Mouse (Mus musculus) heart, postnatal 36 days (tissue): ENCODE measurements around the gene Anxa3. TPM values are rescaled to one million over a fixed set of nuclear protein-coding genes. Genes with fewer than 3 reads are reported as not detected.
A peak's percentile ranks its signal among the peaks of the same experiment; 100 is the strongest.

Source experiments
- DNase-seq, 2 experiments: peaks; one replicate each; pipeline ENCODE4 v3.0.0; 2021 to 2022
- intact Hi-C: fragments of 180-260 bp; cut with DNase I; formaldehyde crosslinking; loops from one replicate; pipeline ENCODE4 v1.15.1; 2025
- total RNA-seq, 2 experiments: library from RNA; stranded (reverse); gene quantifications; 2 replicates each; pipeline ENCODE4 v1.2.3; 2021

Anxa3 gene
- total RNA-seq, 2 experiments from 2014 or later = 28.9 to 29.3 TPM

- no peak for DNase-seq
- intact Hi-C loops = no loop called here
These were observed 34.0 kb downstream of the Anxa3 start for GRCm38 (mm10) chr5:96827176-96827575.

GRCm38 (mm10) chr5:96834338-96834737, 41.2 kb downstream of the Anxa3 start:
- DNase-seq = no peak
- intact Hi-C loops = no loop called here

- intact Hi-C loops = no loop called here
- DNase-seq = no peak
These were observed 54.8 kb downstream of the Anxa3 start for GRCm38 (mm10) chr5:96847986-96848385.

DNA sequence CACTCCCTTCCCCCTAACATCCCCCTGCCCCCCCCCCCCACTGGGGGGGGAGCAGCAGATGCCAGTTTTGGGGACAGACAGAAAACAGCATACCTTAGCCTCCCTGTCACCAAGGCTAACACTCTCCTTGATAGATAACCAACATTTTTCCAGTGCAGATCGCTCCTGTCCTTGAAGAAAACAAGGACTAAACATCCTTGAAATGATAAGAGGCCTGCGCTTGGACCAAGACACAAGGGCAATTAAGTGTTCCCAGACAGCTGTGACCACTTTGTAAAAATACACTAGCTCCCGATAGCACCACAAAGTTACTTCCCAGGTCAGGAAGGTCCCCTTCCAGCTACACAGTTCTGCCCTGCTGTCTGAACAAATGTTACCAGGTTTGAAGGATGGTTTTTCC, 55.2 kb downstream of the Anxa3 start:
- no peak for DNase-seq
- intact Hi-C loops = no loop called here

DNA sequence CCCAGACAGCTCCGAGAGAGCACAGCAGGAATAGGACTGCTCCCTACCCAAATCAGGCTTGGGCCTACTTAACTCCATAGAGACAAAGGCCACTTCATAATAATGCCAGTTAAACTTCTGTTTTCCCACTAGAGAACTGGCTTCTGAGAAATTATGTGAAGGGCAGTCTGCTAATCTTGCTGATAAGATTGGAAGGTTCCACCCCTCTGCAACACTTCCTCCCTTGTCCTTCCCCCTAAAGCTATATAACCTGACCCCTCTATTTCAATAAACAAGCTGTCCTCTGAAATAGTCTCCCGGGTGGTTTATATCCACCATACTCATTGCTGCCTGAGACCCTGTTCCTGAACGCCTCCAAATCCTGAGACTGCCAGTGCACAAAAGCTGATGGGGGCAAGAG, 56.1 kb downstream of the Anxa3 start:
- intact Hi-C loops = no loop called here
- DNase-seq = no peak

GRCm38 (mm10) chr5:96853451-96853850, 60.3 kb downstream of the Anxa3 start:
- no peak for DNase-seq

GRCm38 (mm10) chr5:96854350-96854749, 61.2 kb downstream of the Anxa3 start:
- DNase-seq = no peak
- intact Hi-C loops = loop anchor here (1.0 kb wide), 1 partner anchor 201 kb away; no protein-coding TSS in a partner anchor

More at GRCm38 (mm10) chr5:96853451-96853850, 60.3 kb downstream of the Anxa3 start:
- intact Hi-C loops = no loop called here

GRCm38 (mm10) chr5:96859938-96860337, 66.8 kb downstream of the Anxa3 start:
- DNase-seq = no peak
- intact Hi-C loops = no loop called here

DNA sequence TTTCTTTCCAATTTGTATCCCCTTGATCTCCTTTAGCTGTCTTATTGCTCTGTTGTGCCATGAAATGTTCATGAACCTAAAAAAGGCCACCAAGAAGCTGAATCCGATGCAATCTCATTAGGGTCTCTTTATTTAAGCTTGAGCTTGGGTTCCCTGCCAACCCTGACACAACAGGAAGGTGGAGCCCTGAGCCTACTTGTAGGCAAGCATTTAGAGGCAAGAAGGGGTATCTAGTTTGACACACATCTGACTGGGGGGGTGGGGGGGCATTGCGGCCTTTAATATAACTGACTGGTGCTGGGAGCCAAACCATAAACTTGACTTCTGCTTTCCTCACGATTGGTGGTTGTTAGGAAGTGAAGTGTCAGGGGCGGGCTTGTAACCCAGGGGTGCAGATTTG, 74.0 kb downstream of the Anxa3 start:
- DNase-seq = no peak
- intact Hi-C loops = no loop called here

GRCm38 (mm10) chr5:96868893-96869292, 75.8 kb downstream of the Anxa3 start:
- intact Hi-C loops = no loop called here
- DNase-seq = no peak

- intact Hi-C loops = no loop called here
- no peak for DNase-seq
These were observed 77.9 kb downstream of the Anxa3 start for GRCm38 (mm10) chr5:96870996-96871395.

GRCm38 (mm10) chr5:96878178-96878577, 85.0 kb downstream of the Anxa3 start:
- intact Hi-C loops = loop anchor here (2.0 kb wide), 1 partner anchor 177 kb away; no protein-coding TSS in a partner anchor
- DNase-seq = peak in 1 of 2 experiments; percentile 14

- no peak for DNase-seq
- intact Hi-C loops = loop anchor here (2.0 kb wide), 1 partner anchor 176 kb away; no protein-coding TSS in a partner anchor
These were observed 85.9 kb downstream of the Anxa3 start for GRCm38 (mm10) chr5:96878851-96879540.

- DNase-seq = no peak
- intact Hi-C loops = no loop called here
These were observed 87.1 kb downstream of the Anxa3 start for GRCm38 (mm10) chr5:96880231-96880630.

DNA sequence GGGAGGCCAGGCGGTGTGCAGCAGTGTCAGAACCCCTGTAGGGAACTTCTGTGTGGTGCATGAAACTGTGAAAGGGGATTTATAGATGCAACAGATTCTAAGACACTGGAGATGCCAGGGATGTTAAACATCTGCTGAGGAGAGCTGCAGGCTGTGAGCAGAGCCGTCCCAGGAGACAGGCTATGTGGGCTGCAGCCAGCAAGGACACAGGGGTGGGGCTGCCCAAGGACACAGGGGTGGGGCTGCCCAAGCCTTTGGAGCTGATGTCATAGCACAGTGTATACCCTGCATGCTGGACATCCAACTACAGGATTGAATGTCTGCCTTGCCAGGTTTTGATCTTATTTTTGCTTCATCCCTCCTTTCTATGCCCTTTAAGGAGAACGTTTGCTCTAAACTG, 88.0 kb downstream of the Anxa3 start:
- peak in 1 of 2 experiments; percentile 18 for DNase-seq
- intact Hi-C loops = no loop called here

DNA sequence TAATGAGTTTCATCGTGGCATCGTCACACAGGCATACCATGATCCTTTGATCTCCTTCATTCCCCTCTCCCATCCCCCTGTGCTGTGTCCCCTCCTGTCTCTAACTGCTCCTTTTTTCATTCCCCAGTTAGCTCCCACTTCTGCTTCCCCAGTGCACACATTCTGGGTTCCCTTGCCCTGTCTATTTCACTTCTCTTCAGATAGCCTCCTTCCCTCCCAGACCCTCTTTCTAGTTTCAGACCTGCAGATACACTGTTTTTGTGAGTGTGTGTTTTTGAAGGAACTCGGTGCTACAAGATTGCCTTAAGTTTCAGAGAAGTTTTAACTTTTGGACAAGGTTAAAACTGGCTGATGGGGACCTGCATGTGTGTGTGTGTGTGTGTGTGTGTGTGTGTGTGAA, 88.5 kb downstream of the Anxa3 start:
- intact Hi-C loops = no loop called here
- no peak for DNase-seq

- intact Hi-C loops = no loop called here
- no peak for DNase-seq
These were observed 92.1 kb downstream of the Anxa3 start for GRCm38 (mm10) chr5:96885202-96885601.

- no peak for DNase-seq
- intact Hi-C loops = no loop called here
These were observed 95.3 kb downstream of the Anxa3 start for GRCm38 (mm10) chr5:96888396-96888795.

DNA sequence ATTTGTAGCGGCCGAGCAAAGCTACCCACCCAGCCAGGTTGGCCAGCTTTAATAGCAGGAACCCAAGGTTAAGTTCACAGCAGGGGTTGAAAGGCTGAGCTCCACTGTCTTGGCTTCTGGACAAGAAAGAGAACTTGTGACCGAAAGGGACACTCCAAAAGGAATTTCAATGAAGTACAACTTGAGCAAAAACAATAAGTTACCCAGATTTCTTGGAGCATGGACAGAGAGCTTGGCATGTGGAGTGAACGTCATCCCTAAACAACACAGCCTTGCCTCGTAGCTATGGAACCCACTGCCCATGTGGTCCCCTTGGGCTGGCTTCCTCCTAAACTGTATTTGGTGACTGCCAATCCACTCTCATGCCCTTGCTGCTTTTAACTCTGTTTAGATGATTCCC, 97.2 kb downstream of the Anxa3 start:
- no peak for DNase-seq
- intact Hi-C loops = no loop called here
